Comparison of ENCODE assay signal across 8 mouse cellular contexts in genomic region chr5:21057217-21057616, GRCm38 (mm10). TPM values are rescaled to one million over a fixed set of nuclear protein-coding genes. Genes with fewer than 3 reads are reported as not detected.
DNase-seq lines count a peak whose midpoint lies in the region; ATAC-seq and TF ChIP-seq lines count a peak whose summit lies in the region.
"Had no signal": no experiment of that assay in that cellular context is flagged by ENCODE, and none has a peak within 500 bp of the region (broad histone marks: within the 10 kb centered on the region; RNA-seq: fewer than 3 reads in every experiment).

No protein-coding gene starts in this region.

- DNase-seq in hindbrain, embryonic 10.5 days (ENCODE audit: low spot score), result no peak
- DNase-seq in hindbrain, embryonic 11.5 days (ENCODE audit: low spot score), result no peak
- DNase-seq in stomach, postnatal 0 days (ENCODE audit: low spot score), result no peak
- DNase-seq in liver, embryonic 11.5 days (ENCODE audit: low spot score), result no peak
- no peak for DNase-seq in cerebellum, postnatal 25 days
- DNase-seq: thymus, postnatal 14 days had no signal

- no peak overlapping the region for H3K9ac ChIP-seq in hindbrain, embryonic 11.5 days (ENCODE audit: low read depth, low read length)
- H3K9ac ChIP-seq in stomach, embryonic 14.5 days (replicated peaks; ENCODE audit: low read depth, low read length), result no peak overlapping the region
- no peak overlapping the region for H3K9ac ChIP-seq in stomach, postnatal 0 days (ENCODE audit: low read length)
- H3K9ac ChIP-seq in liver, embryonic 11.5 days (ENCODE audit: low read depth, low read length), result no peak overlapping the region

- no peak for TF ChIP-seq EP300 in stomach, postnatal 0 days (optimal IDR thresholded peaks at IDR 0.05)

- peaks cover 20% of the 10 kb centered on the region for H3K4me1 ChIP-seq in hindbrain, embryonic 10.5 days (replicated peaks)
- no peaks in the 10 kb centered on the region; the same call in 1 of the 2 replicates for H3K4me1 ChIP-seq in hindbrain, embryonic 11.5 days (replicated peaks; ENCODE audit: control insufficient read depth, insufficient read depth, low read length)
- peaks cover 4% of the 10 kb centered on the region; the same call in 1 of the 2 replicates for H3K4me1 ChIP-seq in stomach, embryonic 14.5 days (ENCODE audit: control insufficient read depth, insufficient read depth, low read length)
- H3K4me1 ChIP-seq in stomach, postnatal 0 days (replicated peaks; ENCODE audit: control insufficient read depth, insufficient read depth), result no peaks in the 10 kb centered on the region
- H3K4me1 ChIP-seq in liver, embryonic 11.5 days (replicated peaks; ENCODE audit: control insufficient read depth, insufficient read depth, low read length), result peaks cover 10% of the 10 kb centered on the region; the same call in 1 of the 2 replicates

- no peak overlapping the region for H3K4me2 ChIP-seq in hindbrain, embryonic 11.5 days (replicated peaks; ENCODE audit: low read depth, low read length)
- peak overlapping the region; percentile 42 for H3K4me2 ChIP-seq in stomach, embryonic 14.5 days (replicated peaks; ENCODE audit: low read depth, low read length)
- H3K4me2 ChIP-seq in stomach, postnatal 0 days (replicated peaks; ENCODE audit: low read depth), result no peak overlapping the region
- H3K4me2 ChIP-seq in liver, embryonic 11.5 days, result peak overlapping the region; percentile 72

- H3K4me3 ChIP-seq in hindbrain, embryonic 10.5 days, result peak overlapping the region; percentile 88
- no peak overlapping the region for H3K4me3 ChIP-seq in hindbrain, embryonic 11.5 days (ENCODE audit: low read depth, low read length)
- no peak overlapping the region for H3K4me3 ChIP-seq in stomach, embryonic 14.5 days (ENCODE audit: low read depth, low read length)
- no peak overlapping the region for H3K4me3 ChIP-seq in stomach, postnatal 0 days (ENCODE audit: low read depth, low read length)
- peak overlapping the region; percentile 92; the same call in 1 of the 2 replicates for H3K4me3 ChIP-seq in liver, embryonic 11.5 days (ENCODE audit: low read depth, low read length)

- H3K36me3 ChIP-seq in hindbrain, embryonic 10.5 days, result no peaks in the 10 kb centered on the region
- no peaks in the 10 kb centered on the region for H3K36me3 ChIP-seq in hindbrain, embryonic 11.5 days (ENCODE audit: control insufficient read depth, insufficient read depth, low read length)
- H3K36me3 ChIP-seq in stomach, embryonic 14.5 days (ENCODE audit: control insufficient read depth, insufficient read depth, low read length), result no peaks in the 10 kb centered on the region
- no peaks in the 10 kb centered on the region for H3K36me3 ChIP-seq in stomach, postnatal 0 days (ENCODE audit: control insufficient read depth, insufficient read depth, low read length)
- no peaks in the 10 kb centered on the region for H3K36me3 ChIP-seq in liver, embryonic 11.5 days (ENCODE audit: control insufficient read depth, insufficient read depth, low read length)

- H3K9me3 ChIP-seq in hindbrain, embryonic 10.5 days, result no peaks in the 10 kb centered on the region
- no peaks in the 10 kb centered on the region for H3K9me3 ChIP-seq in hindbrain, embryonic 11.5 days (ENCODE audit: control insufficient read depth, low read length)
- H3K9me3 ChIP-seq in stomach, embryonic 14.5 days (ENCODE audit: control insufficient read depth, low read depth, low read length), result no peaks in the 10 kb centered on the region
- no peaks in the 10 kb centered on the region for H3K9me3 ChIP-seq in stomach, postnatal 0 days (ENCODE audit: control insufficient read depth, low read length)
- no peaks in the 10 kb centered on the region for H3K9me3 ChIP-seq in liver, embryonic 11.5 days (ENCODE audit: control insufficient read depth, low read length)

- no peak overlapping the region for H3K27ac ChIP-seq in hindbrain, embryonic 10.5 days
- H3K27ac ChIP-seq in hindbrain, embryonic 11.5 days (ENCODE audit: low read depth, low read length), result no peak overlapping the region
- H3K27ac ChIP-seq in stomach, embryonic 14.5 days (ENCODE audit: low read length), result no peak overlapping the region
- no peak overlapping the region for H3K27ac ChIP-seq in stomach, postnatal 0 days (replicated peaks)
- no peak overlapping the region for H3K27ac ChIP-seq in liver, embryonic 11.5 days (ENCODE audit: low read depth, low read length)

- TF ChIP-seq CTCF in stomach, postnatal 0 days (IDR thresholded peaks at IDR 0.05; ENCODE audit: low read depth), result no peak

- WGBS in hindbrain, embryonic 10.5 days, result 95% methylated on average over 2 of the region's 2 CpGs
- WGBS in hindbrain, embryonic 11.5 days, result 90% methylated on average over 2 of the region's 2 CpGs
- 79% methylated on average over 2 of the region's 2 CpGs for WGBS in stomach, embryonic 14.5 days
- 66% methylated on average over 2 of the region's 2 CpGs for WGBS in stomach, postnatal 0 days
- 78% methylated on average over 2 of the region's 2 CpGs for WGBS in liver, embryonic 11.5 days

- ATAC-seq in hindbrain, embryonic 11.5 days (ENCODE audit: low FRiP score), result no peak
- no peak for ATAC-seq in stomach, embryonic 14.5 days (ENCODE audit: insufficient number of reproducible peaks, insufficient read depth, low FRiP score, low read depth)
- no peak for ATAC-seq in stomach, postnatal 0 days (ENCODE audit: low FRiP score, low TSS enrichment)
- ATAC-seq in liver, embryonic 11.5 days (replicated peaks; ENCODE audit: low FRiP score), result no peak
- ATAC-seq in megakaryocyte-erythroid progenitor cell, adult 5-6 weeks (replicated peaks; ENCODE audit: low FRiP score, low TSS enrichment, poor library complexity, severe bottlenecking), result no peak

- H3K27me3 ChIP-seq in hindbrain, embryonic 10.5 days (ENCODE audit: insufficient read depth, poor library complexity, severe bottlenecking), result no peaks in the 10 kb centered on the region
- H3K27me3 ChIP-seq in hindbrain, embryonic 11.5 days (ENCODE audit: control insufficient read depth, insufficient read depth, low read length), result no peaks in the 10 kb centered on the region
- H3K27me3 ChIP-seq in stomach, embryonic 14.5 days (ENCODE audit: control insufficient read depth, insufficient read depth, low read length), result no peaks in the 10 kb centered on the region
- H3K27me3 ChIP-seq in stomach, postnatal 0 days (ENCODE audit: control insufficient read depth, insufficient read depth, low read length), result no peaks in the 10 kb centered on the region
- H3K27me3 ChIP-seq in liver, embryonic 11.5 days (replicated peaks; ENCODE audit: control insufficient read depth, insufficient read depth, low read length), result no peaks in the 10 kb centered on the region

RNA-seq across cellular contexts. Expression of gene Ptpn12, which starts 1.5 kb away (rescaled TPM):
- polyA plus RNA-seq in hindbrain, embryonic 10.5 days (2016; fragmentation: Nextera tagmentation; extraction: Ambion mirVana), result 22.2 and 26.4 TPM in 2 replicates
- 32.3 and 40.1 TPM in 2 replicates for polyA plus RNA-seq in hindbrain, embryonic 11.5 days (2014; fragmentation: Nextera tagmentation; extraction: Ambion mirVana)
- 24.8 and 27.8 TPM in 2 replicates for polyA plus RNA-seq in stomach, embryonic 14.5 days (2014; fragmentation: Nextera tagmentation; extraction: Ambion mirVana)
- 8.7 and 8.8 TPM in 2 replicates for polyA plus RNA-seq in stomach, postnatal 0 days (2015; fragmentation: Nextera tagmentation; extraction: Ambion mirVana)
- polyA plus RNA-seq in liver, embryonic 11.5 days (2014; fragmentation: Nextera tagmentation; extraction: Ambion mirVana), result 19.0 and 23.3 TPM in 2 replicates
- 61.3 and 82.5 TPM in 2 replicates for total RNA-seq in megakaryocyte-erythroid progenitor cell, adult 5-6 weeks (2014; fragmentation: Nextera tagmentation)
- 35.8 and 52.0 TPM in 2 replicates for total RNA-seq in megakaryocyte-erythroid progenitor cell, adult 5-6 weeks (2017)

Comparison
In these comparisons a context has a peak if more than half of its experiments do, and no peak if none do; other contexts are left out.
1. H3K4me3 ChIP-seq: peak in hindbrain, embryonic 10.5 days (single experiment) and liver, embryonic 11.5 days (single experiment); none in hindbrain, embryonic 11.5 days (single experiment), stomach, embryonic 14.5 days (single experiment) and stomach, postnatal 0 days (single experiment).
2. H3K4me2 ChIP-seq: peak in stomach, embryonic 14.5 days (single experiment) and liver, embryonic 11.5 days (single experiment); none in hindbrain, embryonic 11.5 days (single experiment) and stomach, postnatal 0 days (single experiment).